Mouse (Mus musculus): ENCODE measurements around the gene Dhcr7. TPM values are rescaled to one million over a fixed set of nuclear protein-coding genes. Genes with fewer than 3 reads are reported as not detected.

Dhcr7 gene
- total and polyA plus RNA-seq, 3 experiments: 5.1 to 22.2 (median 5.7) TPM

GRCm38 (mm10) chr7:143866538-143866937 is 43.6 kb downstream of the Dhcr7 start, which contains the start of gene Gm498:
Gm498 (plus strand) TSS chr7:143866838.
- Histone ChIP-seq H3K79me2 (replicated peaks; ENCODE audit: control insufficient read depth, insufficient read depth, low read length) (no peaks in the 10 kb centered on the region), H3K9ac (ENCODE audit: low read depth, low read length) (no peak within 1 kb of the TSS), H3K4me1 (ENCODE audit: control insufficient read depth, insufficient read depth, low read length) (no peaks in the 10 kb centered on the region), H3K4me3 (no peak within 1 kb of the TSS), H3K36me3 (ENCODE audit: control insufficient read depth, insufficient read depth, low read length) (no peaks in the 10 kb centered on the region), H3K27ac (no peak within 1 kb of the TSS), H3K27me3 (ENCODE audit: control insufficient read depth, insufficient read depth, low read length) (no peaks in the 10 kb centered on the region)
- intact Hi-C loops (cut with DNase I): no loop called here
- TF ChIP-seq POLR2A (IDR thresholded peaks at IDR 0.05; ENCODE audit: insufficient read depth, low read depth, low read length) (no peak), CTCF (IDR thresholded peaks at IDR 0.05) (no peak), EP300 (IDR thresholded peaks at IDR 0.05; ENCODE audit: insufficient read depth, low read depth, low read length) (no peak)
- no peak for DNase-seq
- 80% methylated on average over 2 of the region's 2 CpGs for WGBS

GRCm38 (mm10) chr7:143868874-143869273 is 45.9 kb downstream of the Dhcr7 start:
- DNase-seq: no peak
- Histone ChIP-seq H3K4me1 (ENCODE audit: control insufficient read depth, insufficient read depth, low read length) (no peaks in the 10 kb centered on the region), H3K36me3 (ENCODE audit: control insufficient read depth, insufficient read depth, low read length) (no peaks in the 10 kb centered on the region), H3K79me2 (replicated peaks; ENCODE audit: control insufficient read depth, insufficient read depth, low read length) (no peaks in the 10 kb centered on the region), H3K4me3 (no peak overlapping the region), H3K27me3 (ENCODE audit: control insufficient read depth, insufficient read depth, low read length) (no peaks in the 10 kb centered on the region), H3K27ac (no peak overlapping the region), H3K9ac (ENCODE audit: low read depth, low read length) (no peak overlapping the region)
- WGBS: 63% methylated on average over 4 of the region's 4 CpGs
- intact Hi-C loops (cut with DNase I): no loop called here
- TF ChIP-seq EP300 (IDR thresholded peaks at IDR 0.05; ENCODE audit: insufficient read depth, low read depth, low read length): no peak
- no peak for TF ChIP-seq CTCF (IDR thresholded peaks at IDR 0.05)
- TF ChIP-seq POLR2A (IDR thresholded peaks at IDR 0.05; ENCODE audit: insufficient read depth, low read depth, low read length): no peak

GRCm38 (mm10) chr7:143883717-143884116 is 60.8 kb downstream of the Dhcr7 start:
- H3K9ac ChIP-seq (ENCODE audit: low read depth, low read length): no peak overlapping the region
- intact Hi-C loops (cut with DNase I): no loop called here

GRCm38 (mm10) chr7:143891146-143891545 is 68.2 kb downstream of the Dhcr7 start:
- no peak for TF ChIP-seq POLR2A (IDR thresholded peaks at IDR 0.05; ENCODE audit: insufficient read depth, low read depth, low read length)
- TF ChIP-seq CTCF (IDR thresholded peaks at IDR 0.05): no peak
- TF ChIP-seq EP300 (IDR thresholded peaks at IDR 0.05; ENCODE audit: insufficient read depth, low read depth, low read length): no peak
- 68% methylated on average over 2 of the region's 2 CpGs for WGBS
- no peak for DNase-seq
- Histone ChIP-seq H3K4me1 (ENCODE audit: control insufficient read depth, insufficient read depth, low read length) (no peaks in the 10 kb centered on the region), H3K36me3 (ENCODE audit: control insufficient read depth, insufficient read depth, low read length) (no peaks in the 10 kb centered on the region), H3K4me3 (no peak overlapping the region), H3K27ac (no peak overlapping the region), H3K27me3 (ENCODE audit: control insufficient read depth, insufficient read depth, low read length) (no peaks in the 10 kb centered on the region), H3K9ac (ENCODE audit: low read depth, low read length) (no peak overlapping the region), H3K79me2 (replicated peaks; ENCODE audit: control insufficient read depth, insufficient read depth, low read length) (no peaks in the 10 kb centered on the region)
- intact Hi-C loops (cut with DNase I): no loop called here

More at GRCm38 (mm10) chr7:143883717-143884116, 60.8 kb downstream of the Dhcr7 start:
- TF ChIP-seq POLR2A (IDR thresholded peaks at IDR 0.05; ENCODE audit: insufficient read depth, low read depth, low read length): no peak
- no peak for TF ChIP-seq EP300 (IDR thresholded peaks at IDR 0.05; ENCODE audit: insufficient read depth, low read depth, low read length)
- TF ChIP-seq CTCF (IDR thresholded peaks at IDR 0.05): no peak
- no peak for DNase-seq
- Histone ChIP-seq H3K36me3 (ENCODE audit: control insufficient read depth, insufficient read depth, low read length) (no peaks in the 10 kb centered on the region), H3K79me2 (replicated peaks; ENCODE audit: control insufficient read depth, insufficient read depth, low read length) (no peaks in the 10 kb centered on the region), H3K4me1 (ENCODE audit: control insufficient read depth, insufficient read depth, low read length) (no peaks in the 10 kb centered on the region), H3K4me3 (no peak overlapping the region), H3K27ac (no peak overlapping the region), H3K27me3 (ENCODE audit: control insufficient read depth, insufficient read depth, low read length) (no peaks in the 10 kb centered on the region)
- 48% methylated on average over 6 of the region's 6 CpGs for WGBS

- no peaks in the 10 kb centered on the region for H3K36me3 ChIP-seq (ENCODE audit: control insufficient read depth, insufficient read depth, low read length)
- TF ChIP-seq POLR2A (IDR thresholded peaks at IDR 0.05; ENCODE audit: insufficient read depth, low read depth, low read length) (no peak), CTCF (IDR thresholded peaks at IDR 0.05) (no peak), EP300 (IDR thresholded peaks at IDR 0.05; ENCODE audit: insufficient read depth, low read depth, low read length) (no peak)
- H3K4me3 ChIP-seq: no peak overlapping the region
- no peak overlapping the region for H3K9ac ChIP-seq (ENCODE audit: low read depth, low read length)
- no peaks in the 10 kb centered on the region for H3K4me1 ChIP-seq (ENCODE audit: control insufficient read depth, insufficient read depth, low read length)
- no peak for DNase-seq
- whole genome bisulfite sequencing: 65% methylated on average over 2 of the region's 2 CpGs
- no peaks in the 10 kb centered on the region for H3K27me3 ChIP-seq (ENCODE audit: control insufficient read depth, insufficient read depth, low read length)
- H3K79me2 ChIP-seq (replicated peaks; ENCODE audit: control insufficient read depth, insufficient read depth, low read length): no peaks in the 10 kb centered on the region
- intact Hi-C loops (cut with DNase I): no loop called here
- H3K27ac ChIP-seq: no peak overlapping the region
These were observed 69.4 kb downstream of the Dhcr7 start for GRCm38 (mm10) chr7:143892361-143892760.

Small RNAs within 50 kb of the gene (microRNA-seq; reads per million reads assigned to microRNA genes)
- 0 reads per million in 2 experiments for gene Gm22064

Other genes with a start within 250 kb of the Dhcr7 start
- gene Cars, start 223.1 kb upstream of the Dhcr7 start, total RNA-seq (2021): 10 to 100 TPM; 20.2 to 21.5 TPM
- gene Cars, start 223.1 kb upstream of the Dhcr7 start, polyA plus RNA-seq (2012; rRNA removed): 10.9 and 11.0 TPM in 2 replicates
- under 1 TPM; 0.50 to 0.52 TPM for gene Tnfrsf26, start 194.4 kb upstream of the Dhcr7 start, total RNA-seq (2021)
- 0.25 and 0.88 TPM in 2 replicates for gene Tnfrsf26, start 194.4 kb upstream of the Dhcr7 start, polyA plus RNA-seq (2012; rRNA removed)
- 1 to 10 TPM; 1.4 to 2.3 TPM for gene Tnfrsf22, start 173.5 kb upstream of the Dhcr7 start, total RNA-seq (2021)
- 3.2 and 5.6 TPM in 2 replicates for gene Tnfrsf22, start 173.5 kb upstream of the Dhcr7 start, polyA plus RNA-seq (2012; rRNA removed)
- 1 to 10 TPM; 2.4 to 2.8 TPM for gene Tnfrsf23, start 137.3 kb upstream of the Dhcr7 start, total RNA-seq (2021)
- 3.2 and 5.1 TPM in 2 replicates for gene Tnfrsf23, start 137.3 kb upstream of the Dhcr7 start, polyA plus RNA-seq (2012; rRNA removed)
- 10 to 100 TPM; 14.8 to 18.0 TPM for gene Osbpl5, start 66.2 kb upstream of the Dhcr7 start, total RNA-seq (2021)
- gene Osbpl5, start 66.2 kb upstream of the Dhcr7 start, polyA plus RNA-seq (2012; rRNA removed): 21.3 and 28.9 TPM in 2 replicates
- gene Mrgprg, start 56.2 kb upstream of the Dhcr7 start, total RNA-seq (2021): not detected
- 0.15 and 0.18 TPM in 2 replicates for gene Mrgprg, start 56.2 kb upstream of the Dhcr7 start, polyA plus RNA-seq (2012; rRNA removed)
- gene Mrgpre, start 38.6 kb upstream of the Dhcr7 start, total RNA-seq (2021): 1 to 10 TPM; 1.2 to 1.3 TPM
- gene Mrgpre, start 38.6 kb upstream of the Dhcr7 start, polyA plus RNA-seq (2012; rRNA removed): 1.9 TPM in 2 replicates
- gene Nadsyn1, start 296 bp upstream of the Dhcr7 start, total RNA-seq (2021): 1 to 10 TPM; 3.8 to 4.3 TPM
- gene Nadsyn1, start 296 bp upstream of the Dhcr7 start, polyA plus RNA-seq (2012; rRNA removed): 6.1 and 9.4 TPM in 2 replicates
- gene Gm498, start 43.7 kb downstream of the Dhcr7 start, total RNA-seq (2021): not detected
- gene Gm498, start 43.7 kb downstream of the Dhcr7 start, polyA plus RNA-seq (2012; rRNA removed): 0.12 TPM in 1 of 2 replicates, not detected in the other
- under 1 TPM; 0.31 to 0.41 TPM for gene Shank2, start 178.8 kb downstream of the Dhcr7 start, total RNA-seq (2021)
- gene Shank2, start 178.8 kb downstream of the Dhcr7 start, polyA plus RNA-seq (2012; rRNA removed): 0.15 and 0.55 TPM in 2 replicates

Measured in heart, adult 2 months (tissue).